Mouse (Mus musculus) neutrophil, adult 59 days (primary cell): ENCODE measurements around the gene Cracr2a. TPM values are rescaled to one million over a fixed set of nuclear protein-coding genes. Genes with fewer than 3 reads are reported as not detected.

Source experiments
- total RNA-seq, 2 experiments: library from RNA; stranded (reverse); gene quantifications; 1 replicate in 1 of 2; 2 replicates in 1 of 2; pipeline ENCODE4 v1.2.4; 2023

Cracr2a gene
- total RNA-seq, result 10 to 100 TPM; 27.9 to 40.4 TPM

GRCm38 (mm10) chr6:127561231-127562020 is at the start of gene Cracr2a:
TSS of gene Cracr2a (plus strand) at chr6:127561338.

Other genes starting within 250 kb of the Cracr2a start
- 10 to 100 TPM; 12.7 to 14.2 TPM for gene Parp11, start 114.5 kb upstream of the Cracr2a start, total RNA-seq
- gene Prmt8, start 208.1 kb downstream of the Cracr2a start, total RNA-seq, result not detected